Mouse (Mus musculus) ES-E14 (cell line): ENCODE data around the gene Oxa1l. TPM values are rescaled to one million over a fixed set of nuclear protein-coding genes. Genes with fewer than 3 reads are reported as not detected.

Experiments used
- DNase-seq: peaks from one replicate; pipeline ENCODE4 v3.0.0-alpha.2; 2013; ENCODE audit warnings: low read depth, low spot score
- H3K27ac ChIP-seq: 2 replicates; pipeline ENCODE4 v1.5.1; 2012; ENCODE audit warnings: low read depth, mild to moderate bottlenecking, low read length, moderate library complexity, mixed read lengths; ENCODE audit not compliant: poor library complexity, insufficient read depth, severe bottlenecking
- H3K36me3 ChIP-seq: 2 replicates; pipeline ENCODE4 v1.6.1; 2012; ENCODE audit warnings: mild to moderate bottlenecking, low read length, moderate library complexity, mixed read lengths; ENCODE audit not compliant: control insufficient read depth, poor library complexity, insufficient read depth, severe bottlenecking
- H3K4me1 ChIP-seq, 2 experiments: fragments of 150-350 bp in 1 of 2; sonication (generic) in 1 of 2; 2 replicates each; pipeline ENCODE4 v1.6.1; 2012; ENCODE audit warnings: low read length in 2 of 2, mild to moderate bottlenecking in 1 of 2, mixed read lengths in 1 of 2; ENCODE audit not compliant: control insufficient read depth in 2 of 2, insufficient read depth in 2 of 2, poor library complexity in 1 of 2
- H3K4me3 ChIP-seq, 2 experiments: fragments of 150-350 bp in 1 of 2; sonication (generic) in 1 of 2; 2 replicates each; pipeline ENCODE4 v1.5.1; 2012; ENCODE audit warnings: low read length in 2 of 2, low read depth in 1 of 2, mild to moderate bottlenecking in 1 of 2, mixed read lengths in 1 of 2; ENCODE audit not compliant: insufficient read depth in 1 of 2, poor library complexity in 1 of 2, severe bottlenecking in 1 of 2
- H3K9ac ChIP-seq: 2 replicates; pipeline ENCODE4 v1.6.1; 2012; ENCODE audit warnings: low read depth, mild to moderate bottlenecking, low read length, mixed read lengths; ENCODE audit not compliant: poor library complexity, insufficient read depth, severe bottlenecking
- H3K9me3 ChIP-seq: fragments of 150-350 bp; sonication (generic); 2 replicates; pipeline ENCODE4 v1.6.1; 2012; ENCODE audit warnings: low read depth, mild to moderate bottlenecking, low read length; ENCODE audit not compliant: control insufficient read depth, insufficient read depth
- CHD2 ChIP-seq: IDR thresholded peaks from 2 replicates; pipeline ENCODE4 v1.6.1; 2014; ENCODE audit warnings: mild to moderate bottlenecking, low read depth, low read length, inconsistent platforms
- HCFC1 ChIP-seq: IDR thresholded peaks from 2 replicates; pipeline ENCODE4 v1.6.1; 2012; ENCODE audit warnings: low read length, inconsistent platforms, borderline replicate concordance; ENCODE audit not compliant: insufficient read depth
- MAFK ChIP-seq: IDR thresholded peaks from 2 replicates; pipeline ENCODE4 v1.6.1; 2014; ENCODE audit warnings: mild to moderate bottlenecking, low read depth, low read length, inconsistent platforms; ENCODE audit not compliant: insufficient read depth
- ZC3H11A ChIP-seq: IDR thresholded peaks from 2 replicates; pipeline ENCODE4 v1.6.1; 2012; ENCODE audit warnings: low read depth, mild to moderate bottlenecking, inconsistent platforms, low read length, borderline replicate concordance
- ZNF384 ChIP-seq: IDR thresholded peaks from 2 replicates; pipeline ENCODE4 v1.6.1; 2012; ENCODE audit warnings: low read depth, low read length, inconsistent platforms
- in situ Hi-C, 2 experiments: fragments of 600-800 bp; cut with MboI; formaldehyde crosslinking; loops; one replicate each; pipeline ENCODE4 v1.15.1; 2025; ENCODE audit warnings: low sequenced_read_pairs in 2 of 2, inconsistent platforms in 1 of 2; ENCODE audit not compliant: unreplicated experiment in 2 of 2
- total RNA-seq: library from RNA; depleted of rRNA; stranded (reverse); fragments of 300-350 nt; gene quantifications from 2 replicates; pipeline ENCODE4 v1.2.3, GENCODE M21; 2012

Gene Oxa1l
- total RNA-seq, 1 experiment, result 28.7 TPM

DNA sequence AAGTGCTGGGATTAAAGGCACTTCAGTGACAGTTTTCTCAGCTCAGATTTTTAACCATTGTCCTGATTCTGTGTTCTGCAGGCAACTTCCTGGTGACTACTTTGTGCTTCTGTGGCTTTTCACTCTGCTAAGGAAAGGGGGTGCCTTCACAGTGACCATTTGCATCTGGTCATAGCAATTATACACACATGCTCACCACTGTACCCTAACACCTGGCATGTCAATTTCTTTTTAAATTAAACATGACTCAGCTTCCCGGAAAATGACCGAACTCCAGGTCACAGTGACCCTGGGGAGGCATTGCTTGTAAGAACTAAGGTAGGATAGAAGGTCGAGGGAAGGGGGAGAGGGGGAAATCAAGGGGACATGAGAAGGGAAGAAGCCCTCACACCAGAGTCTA is 33.2 kb downstream of the Oxa1l start:
- no peaks in the 10 kb centered on the region for H3K9me3 ChIP-seq
- peaks cover 0 to 7% of the 10 kb centered on the region in 2 experiments; a peak in 2 of 4 replicates for H3K4me1 ChIP-seq
- no peak for TF ChIP-seq CHD2
- TF ChIP-seq HCFC1, result no peak
- TF ChIP-seq MAFK, result no peak
- no peak for TF ChIP-seq ZC3H11A
- TF ChIP-seq ZNF384, result no peak
- H3K4me3 ChIP-seq, result no peak overlapping the region
- in situ Hi-C loops, result loop anchor here in 1 of 2 experiments (25.0 kb wide), 1 partner anchor 94 kb away; the partner anchor contains the start of gene Rem2
- peaks cover 56% of the 10 kb centered on the region for H3K36me3 ChIP-seq
- DNase-seq, result no peak
- no peak overlapping the region for H3K9ac ChIP-seq
- no peak overlapping the region for H3K27ac ChIP-seq

DNA sequence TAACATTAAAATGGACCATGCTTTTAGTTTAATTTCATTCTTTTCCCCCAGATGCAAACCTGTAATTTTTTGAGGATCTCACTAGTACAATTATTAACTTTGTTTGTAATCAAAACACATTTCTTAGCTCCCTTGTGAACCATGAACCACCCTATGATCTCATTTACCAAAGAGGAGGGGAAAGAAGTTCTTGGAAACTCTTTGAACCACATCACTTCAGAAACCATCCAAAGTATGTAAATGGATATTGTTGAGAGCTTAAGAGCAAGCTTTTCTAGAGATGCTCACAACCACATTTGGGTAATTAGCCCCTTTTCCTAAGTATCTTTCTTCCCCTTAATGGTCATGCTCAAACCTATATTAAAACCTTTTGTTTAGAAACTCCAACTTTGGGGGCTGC is 33.7 kb downstream of the Oxa1l start:
- in situ Hi-C loops, result loop anchor here in 1 of 2 experiments (25.0 kb wide), 1 partner anchor 93 kb away; the partner anchor contains the start of gene Rem2
- DNase-seq, result no peak
- H3K9ac ChIP-seq, result no peak overlapping the region
- H3K4me3 ChIP-seq, result no peak overlapping the region
- no peak for TF ChIP-seq CHD2
- TF ChIP-seq ZNF384, result no peak
- no peak for TF ChIP-seq MAFK
- no peak for TF ChIP-seq ZC3H11A
- TF ChIP-seq HCFC1, result no peak
- no peaks in the 10 kb centered on the region for H3K9me3 ChIP-seq
- H3K36me3 ChIP-seq, result peaks cover 56% of the 10 kb centered on the region
- peaks cover 0 to 7% of the 10 kb centered on the region in 2 experiments; a peak in 2 of 4 replicates for H3K4me1 ChIP-seq
- H3K27ac ChIP-seq, result no peak overlapping the region

DNA sequence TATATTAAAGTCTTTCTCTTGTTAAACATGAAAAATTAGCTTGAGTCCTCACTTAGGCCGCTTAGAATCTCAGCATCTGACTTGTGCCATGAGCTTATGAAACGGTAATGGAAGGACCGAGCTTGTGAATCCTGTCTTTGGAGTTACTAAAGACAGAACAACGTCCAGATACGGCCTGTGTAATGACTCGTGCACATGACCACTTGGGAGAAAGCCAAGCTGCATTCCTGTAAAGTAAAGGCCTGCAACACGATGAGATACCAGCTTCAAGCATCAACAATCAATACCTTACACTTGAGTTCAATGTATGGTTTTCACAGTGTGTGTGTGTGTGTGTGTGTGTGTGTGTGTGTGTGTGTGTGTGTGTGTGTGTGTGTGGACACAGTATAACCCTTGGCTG is 36.1 kb downstream of the Oxa1l start:
- no peak for DNase-seq
- Histone ChIP-seq H3K36me3 (peaks cover 51% of the 10 kb centered on the region), H3K9me3 (no peaks in the 10 kb centered on the region), H3K4me1 (peaks cover 0 to 7% of the 10 kb centered on the region in 2 experiments; a peak in 2 of 4 replicates), H3K27ac (no peak overlapping the region), H3K9ac (no peak overlapping the region), H3K4me3 (no peak overlapping the region)
- in situ Hi-C loops, result loop anchor here in 1 of 2 experiments (25.0 kb wide), 1 partner anchor 91 kb away; the partner anchor contains the start of gene Rem2
- TF ChIP-seq ZNF384, result no peak

DNA sequence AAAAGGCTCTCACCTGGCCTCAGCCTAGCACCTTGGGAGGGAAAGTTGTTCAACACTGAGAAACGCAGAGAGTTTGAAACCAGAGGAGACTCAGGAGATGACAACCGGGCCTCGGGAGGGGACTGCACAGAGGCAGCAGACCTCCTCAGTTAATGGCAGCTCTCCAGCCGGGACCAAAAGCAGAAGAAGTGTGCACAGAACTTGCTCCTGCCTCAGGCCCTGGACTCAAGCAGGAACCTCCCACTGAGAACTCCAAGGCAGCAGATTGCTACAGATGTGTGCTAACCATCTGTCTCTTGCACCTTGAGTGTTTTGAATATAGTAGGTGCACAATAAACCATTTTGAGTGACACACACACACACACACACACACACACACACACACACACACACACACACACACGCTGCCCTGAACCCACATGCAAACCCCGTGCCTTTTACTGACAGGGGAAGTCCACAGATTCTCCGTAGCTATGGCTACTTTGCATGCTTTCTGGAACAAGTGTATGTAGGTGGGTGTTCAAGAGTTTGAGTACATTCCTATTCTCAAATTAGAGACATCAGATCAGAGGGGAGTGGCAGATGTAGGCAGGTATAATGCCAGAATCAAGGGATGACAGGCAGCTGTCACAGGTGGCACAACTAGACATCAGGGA is 37.4 kb downstream of the Oxa1l start:
- TF ChIP-seq CHD2, result no peak
- TF ChIP-seq MAFK, result no peak
- TF ChIP-seq ZC3H11A, result no peak
- TF ChIP-seq HCFC1, result no peak
- TF ChIP-seq ZNF384, result no peak
- no peak for DNase-seq
- Histone ChIP-seq H3K9me3 (no peaks in the 10 kb centered on the region), H3K27ac (no peak overlapping the region), H3K4me1 (peaks cover 0 to 5% of the 10 kb centered on the region in 2 experiments; a peak in 2 of 4 replicates), H3K4me3 (no peak overlapping the region), H3K9ac (no peak overlapping the region), H3K36me3 (peaks cover 47% of the 10 kb centered on the region)
- in situ Hi-C loops, result loop anchor here in 1 of 2 experiments (25.0 kb wide), 1 partner anchor 89 kb away; the partner anchor contains the start of gene Rem2
